Mouse (Mus musculus) heart, postnatal 0 days (tissue): ENCODE data around the gene Lipt1. TPM values are rescaled to one million over a fixed set of nuclear protein-coding genes. Genes with fewer than 3 reads are reported as not detected.

Experiments used
- ATAC-seq: fragments of 200-750 bp; cut with Nextera tagmentation; 2 replicates; pipeline ENCODE4 v1.8.0; 2017; ENCODE audit warnings: low read depth, moderate number of reproducible peaks, moderate library complexity; ENCODE audit not compliant: insufficient read depth
- DNase-seq: peaks from one replicate; pipeline ENCODE4 v3.0.0-alpha.2; 2016; ENCODE audit warnings: low spot score
- H3K27ac ChIP-seq: fragments of 300-500 bp; sonication (generic); 2 replicates; pipeline ENCODE4 v1.5.1; 2014; ENCODE audit warnings: low read depth, mild to moderate bottlenecking
- H3K27me3 ChIP-seq: fragments of 300-500 bp; sonication (generic); 2 replicates; pipeline ENCODE4 v1.6.1; 2014; ENCODE audit warnings: low read length, mixed read lengths; ENCODE audit not compliant: control insufficient read depth, insufficient read depth
- H3K36me3 ChIP-seq: fragments of 300-500 bp; sonication (generic); replicated peaks from 2 replicates; pipeline ENCODE4 v1.6.1; 2014; ENCODE audit warnings: low read length, mixed read lengths; ENCODE audit not compliant: control insufficient read depth, insufficient read depth
- H3K4me1 ChIP-seq: fragments of 300-500 bp; sonication (generic); 2 replicates; pipeline ENCODE4 v1.6.1; 2014; ENCODE audit warnings: antibody characterized with exemption; ENCODE audit not compliant: control insufficient read depth, insufficient read depth
- H3K4me2 ChIP-seq: fragments of 300-500 bp; sonication (generic); 2 replicates; pipeline ENCODE4 v1.6.1; 2014; ENCODE audit warnings: low read depth, mild to moderate bottlenecking, low read length, moderate library complexity
- H3K4me3 ChIP-seq: fragments of 300-500 bp; sonication (generic); 2 replicates; pipeline ENCODE4 v1.5.1; 2014; ENCODE audit warnings: low read depth, low read length
- H3K9ac ChIP-seq: fragments of 300-500 bp; sonication (generic); replicated peaks from 2 replicates; pipeline ENCODE4 v1.6.1; 2014; ENCODE audit warnings: low read depth, low read length, mixed read lengths
- H3K9me3 ChIP-seq: fragments of 300-500 bp; sonication (generic); replicated peaks from 2 replicates; pipeline ENCODE4 v1.6.1; 2016; ENCODE audit warnings: low read length; ENCODE audit not compliant: control insufficient read depth
- CTCF ChIP-seq: IDR thresholded peaks from 2 replicates; pipeline ENCODE4 v1.5.1; 2016; ENCODE audit warnings: antibody characterized with exemption, control low read depth, low read depth
- EP300 ChIP-seq: IDR thresholded peaks from 2 replicates; pipeline ENCODE4 v1.6.1; 2016; ENCODE audit warnings: antibody characterized with exemption, low read depth
- WGBS: fragments of 180-500 bp; shearing (Covaris S2); extraction: QIAGEN DNeasy Blood & Tissue Kit; methylation state at CpG from one replicate; pipeline ENCODE4 v1.1.7; 2014; 5-methylcytosine and 5-hydroxymethylcytosine counted together
- polyA plus RNA-seq: library from polyadenylated mRNA; unstranded; fragments of >200 nt; fragmentation: Nextera tagmentation; extraction: Ambion mirVana; gene quantifications from 2 replicates; pipeline ENCODE4 v1.2.1, GENCODE M21; 2015
- total RNA-seq: library from RNA; depleted of rRNA; stranded (reverse); fragments of >200 nt; gene quantifications from 2 replicates; pipeline ENCODE4 v1.2.3, GENCODE M21; 2014; ENCODE audit warnings: low replicate concordance

The Lipt1 gene
- total and polyA plus RNA-seq, 2 experiments from 2014 or later = 6.9 to 10.4 TPM

GRCm38 (mm10) chr1:37865401-37866215, 5.9 kb upstream of the Lipt1 start:
- DNase-seq (peak; percentile 11), ATAC-seq (no peak)
- no peaks in the 10 kb centered on the region for H3K27me3 ChIP-seq
- no peaks in the 10 kb centered on the region for H3K9me3 ChIP-seq
- peak overlapping the region; percentile 59 for H3K9ac ChIP-seq
- peak overlapping the region; percentile 92 for H3K27ac ChIP-seq
- 11% methylated on average over 23 of the region's 23 CpGs for WGBS
- H3K4me1 ChIP-seq = peaks cover 6% of the 10 kb centered on the region; the same call in 1 of the 2 replicates
- TF ChIP-seq CTCF (no peak), EP300 (no peak)
- H3K4me3 ChIP-seq = peak overlapping the region; percentile 58
- peak overlapping the region; percentile 91 for H3K4me2 ChIP-seq
- no peaks in the 10 kb centered on the region for H3K36me3 ChIP-seq

DNA sequence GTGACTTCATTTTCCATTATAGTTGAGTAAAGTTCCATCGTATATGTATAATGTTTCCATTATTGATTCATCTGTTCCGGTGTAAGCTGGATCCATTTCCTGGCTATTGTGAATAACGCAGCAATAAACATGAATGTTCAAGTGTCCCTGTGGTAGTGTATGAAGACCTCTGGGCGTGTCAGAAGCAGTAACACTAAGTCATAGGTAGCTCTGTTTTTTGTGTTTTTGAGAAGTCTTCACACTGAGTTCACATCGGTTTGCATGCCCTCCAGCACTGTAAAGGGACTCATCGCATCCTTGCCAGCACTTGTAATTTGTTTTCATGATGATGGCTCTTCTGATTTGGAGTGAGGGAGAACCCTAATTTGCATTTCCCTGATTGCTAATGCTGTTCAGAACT, 5.3 kb upstream of the Lipt1 start, which contains the start of gene Tsga10:
Gene Tsga10, minus strand, starts transcription at position 144 of the 400 bp plus-strand sequence.
- Histone ChIP-seq H3K4me3 (peak within 1 kb of the TSS; percentile 58), H3K36me3 (no peaks in the 10 kb centered on the region), H3K4me1 (peaks cover 6% of the 10 kb centered on the region; the same call in 1 of the 2 replicates), H3K27me3 (no peaks in the 10 kb centered on the region), H3K27ac (peak within 1 kb of the TSS; percentile 92), H3K9ac (peak within 1 kb of the TSS; percentile 59), H3K9me3 (no peaks in the 10 kb centered on the region), H3K4me2 (peak within 1 kb of the TSS; percentile 91)
- TF ChIP-seq CTCF (no peak), EP300 (no peak)
- no peak for DNase-seq
- no peak for ATAC-seq
- WGBS = 82% methylated on average over 6 of the region's 6 CpGs

DNA sequence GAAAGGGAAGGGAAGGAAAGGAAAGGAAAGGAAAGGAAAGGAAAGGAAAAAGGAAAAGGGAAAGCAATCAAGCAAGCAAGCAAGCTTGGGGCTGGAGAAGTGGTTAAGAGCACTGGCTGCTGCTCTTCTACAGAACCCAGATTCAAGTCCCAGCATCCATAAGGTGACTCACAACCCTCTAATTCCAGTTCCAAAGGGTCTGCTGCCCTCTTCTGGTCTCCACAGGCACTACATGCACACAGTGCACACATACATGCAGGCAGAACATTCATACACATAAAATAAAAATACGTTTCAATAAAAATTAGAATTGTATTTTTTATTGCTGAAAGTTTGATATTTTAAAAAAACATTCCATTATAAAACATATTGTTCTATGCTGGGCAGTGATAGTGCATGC, 4.5 kb upstream of the Lipt1 start:
- 67% methylated on average over 1 of the region's 1 CpGs for WGBS
- no peak overlapping the region for H3K27ac ChIP-seq
- H3K4me2 ChIP-seq = no peak overlapping the region
- ATAC-seq (no peak), DNase-seq (peak; percentile 8)
- no peaks in the 10 kb centered on the region for H3K27me3 ChIP-seq
- no peak overlapping the region for H3K9ac ChIP-seq
- H3K9me3 ChIP-seq = no peaks in the 10 kb centered on the region
- peaks cover 11% of the 10 kb centered on the region; the same call in 1 of the 2 replicates for H3K4me1 ChIP-seq
- no peak for TF ChIP-seq EP300
- peak; percentile 63 for TF ChIP-seq CTCF
- no peaks in the 10 kb centered on the region for H3K36me3 ChIP-seq
- H3K4me3 ChIP-seq = no peak overlapping the region

DNA sequence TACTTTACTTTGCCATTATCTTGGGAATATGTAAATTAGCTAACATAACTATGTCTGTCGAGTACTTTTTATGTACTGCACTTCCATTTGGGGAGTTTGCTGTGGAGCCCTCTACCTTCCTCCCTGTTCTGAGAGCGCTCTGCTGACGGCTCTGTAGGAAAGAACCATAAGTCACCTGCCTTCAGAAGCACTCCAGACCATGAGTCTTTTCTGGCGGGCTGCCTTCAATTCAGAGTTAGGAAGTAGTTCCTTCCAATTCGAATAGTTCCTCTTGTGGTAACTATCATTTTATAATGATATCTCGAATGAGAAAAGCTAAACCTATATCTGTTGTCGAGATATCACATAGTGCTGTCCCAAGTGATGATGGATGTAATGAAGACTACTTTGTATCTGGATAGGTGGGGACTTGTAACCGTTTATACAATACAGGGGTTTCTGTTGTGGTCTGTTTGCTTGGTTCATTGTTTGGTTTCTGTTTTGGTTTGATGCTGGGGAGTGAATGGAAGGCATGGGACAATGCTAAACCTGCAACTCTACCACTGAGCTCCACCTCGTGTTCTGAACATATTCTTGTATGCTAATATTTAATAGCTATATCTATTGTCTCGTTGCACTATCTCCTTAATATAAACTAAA, 3.7 kb upstream of the Lipt1 start:
- 58% methylated on average over 10 of the region's 10 CpGs for WGBS
- TF ChIP-seq EP300 = no peak
- Histone ChIP-seq H3K27me3 (no peaks in the 10 kb centered on the region), H3K9me3 (no peaks in the 10 kb centered on the region), H3K36me3 (no peaks in the 10 kb centered on the region), H3K4me3 (no peak overlapping the region), H3K27ac (no peak overlapping the region), H3K4me2 (no peak overlapping the region), H3K9ac (no peak overlapping the region), H3K4me1 (peaks cover 11% of the 10 kb centered on the region; the same call in 1 of the 2 replicates)
- no peak for DNase-seq
- ATAC-seq = no peak

DNA sequence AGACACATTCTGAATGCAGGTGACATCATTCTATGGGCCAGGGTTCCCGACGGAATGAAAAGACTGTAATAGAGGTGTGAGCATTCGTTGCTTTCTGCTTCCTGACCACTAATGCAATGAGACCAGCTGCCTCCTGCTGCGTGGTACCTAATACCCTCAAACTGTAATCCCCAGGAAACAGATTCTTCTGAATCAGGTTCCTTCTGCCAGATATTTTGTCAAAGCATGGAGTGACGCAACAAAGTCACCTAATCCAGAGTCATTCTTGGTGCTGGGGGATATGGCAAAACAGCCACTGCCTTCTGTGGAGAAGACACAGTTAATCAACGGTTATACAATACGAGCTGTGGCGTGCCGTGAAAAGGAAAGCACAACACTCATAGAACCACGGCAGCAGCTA, 2.9 kb upstream of the Lipt1 start:
- no peak overlapping the region for H3K4me2 ChIP-seq
- WGBS = 51% methylated on average over 10 of the region's 10 CpGs
- ATAC-seq = no peak
- H3K36me3 ChIP-seq = no peaks in the 10 kb centered on the region
- no peak overlapping the region for H3K27ac ChIP-seq
- TF ChIP-seq CTCF = no peak
- no peak for TF ChIP-seq EP300
- peaks cover 15% of the 10 kb centered on the region for H3K4me1 ChIP-seq
- no peaks in the 10 kb centered on the region for H3K9me3 ChIP-seq
- no peak overlapping the region for H3K4me3 ChIP-seq
- no peak overlapping the region for H3K9ac ChIP-seq
- no peaks in the 10 kb centered on the region for H3K27me3 ChIP-seq
- no peak for DNase-seq
